Mouse (Mus musculus) forebrain, embryonic 16.5 days (tissue): Measurements from ENCODE around the gene Maml2. TPM values are rescaled to one million over a fixed set of nuclear protein-coding genes. Genes with fewer than 3 reads are reported as not detected.
"Not testable (repeated sequence)": the region's sequence is repeated elsewhere in the genome, so short reads cannot be mapped to it uniquely, and the experiment has no call there.

Source experiments
- ATAC-seq: fragments of 200-750 bp; cut with Nextera tagmentation; 2 replicates; pipeline ENCODE4 v1.8.0; 2017; ENCODE audit warnings: mild to moderate bottlenecking, moderate library complexity
- H3K27ac ChIP-seq: fragments of 300-500 bp; sonication (generic); 2 replicates; pipeline ENCODE4 v1.5.1; 2014; ENCODE audit warnings: low read length, control low read depth
- H3K27me3 ChIP-seq: fragments of 300-500 bp; sonication (generic); replicated peaks from 2 replicates; pipeline ENCODE4 v1.6.1; 2014; ENCODE audit warnings: low read length; ENCODE audit not compliant: control insufficient read depth, insufficient read depth
- H3K36me3 ChIP-seq: fragments of 300-500 bp; sonication (generic); 2 replicates; pipeline ENCODE4 v1.6.1; 2014; ENCODE audit not compliant: control insufficient read depth, insufficient read depth
- H3K4me1 ChIP-seq: fragments of 300-500 bp; sonication (generic); replicated peaks from 2 replicates; pipeline ENCODE4 v1.6.1; 2014; ENCODE audit warnings: low read length; ENCODE audit not compliant: control insufficient read depth, insufficient read depth
- H3K4me2 ChIP-seq: fragments of 300-500 bp; sonication (generic); 2 replicates; pipeline ENCODE4 v1.6.1; 2014; ENCODE audit warnings: mild to moderate bottlenecking, low read length, control low read depth
- H3K4me3 ChIP-seq: fragments of 300-500 bp; sonication (generic); replicated peaks from 2 replicates; pipeline ENCODE4 v1.5.1; 2014; ENCODE audit warnings: mild to moderate bottlenecking, low read length, control low read depth
- H3K9ac ChIP-seq: fragments of 300-500 bp; sonication (generic); replicated peaks from 2 replicates; pipeline ENCODE4 v1.6.1; 2014; ENCODE audit warnings: low read depth, low read length, control low read depth
- H3K9me3 ChIP-seq: fragments of 300-500 bp; sonication (generic); 2 replicates; pipeline ENCODE4 v1.6.1; 2016; ENCODE audit warnings: low read length; ENCODE audit not compliant: control insufficient read depth
- WGBS: fragments of 180-500 bp; shearing (Covaris S2); extraction: QIAGEN DNeasy Blood & Tissue Kit; methylation state at CpG from one replicate; pipeline ENCODE4 v1.1.7; 2014; 5-methylcytosine and 5-hydroxymethylcytosine counted together
- polyA plus RNA-seq: library from polyadenylated mRNA; unstranded; fragments of >200 nt; fragmentation: Nextera tagmentation; extraction: Ambion mirVana; gene quantifications from 2 replicates; pipeline ENCODE4 v1.2.1, GENCODE M21; 2015

Maml2 gene
- polyA plus RNA-seq, 1 experiment from 2014 or later = 9.0 TPM

DNA sequence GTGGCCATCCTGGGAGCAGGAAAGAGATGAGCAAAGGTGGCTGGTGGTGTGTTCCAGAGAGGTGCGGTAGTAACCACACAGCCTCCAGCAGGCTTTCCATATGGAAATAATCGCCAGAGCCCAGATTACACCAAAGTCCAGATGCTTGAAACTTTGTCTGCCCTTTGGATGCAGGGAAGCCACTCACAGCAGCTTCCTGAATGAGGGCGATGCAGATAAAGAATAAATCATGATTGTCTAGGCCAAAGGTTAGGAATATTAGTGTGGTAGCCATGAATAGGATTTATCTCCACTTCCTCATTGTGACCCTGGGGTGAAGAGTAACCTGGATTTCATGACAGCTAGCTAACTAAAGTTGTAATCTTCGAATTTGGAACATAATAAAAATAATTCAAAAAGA is 407.2 kb downstream of the Maml2 start:
- no peaks in the 10 kb centered on the region for H3K36me3 ChIP-seq
- no peak overlapping the region for H3K4me3 ChIP-seq
- H3K9me3 ChIP-seq = no peaks in the 10 kb centered on the region
- H3K9ac ChIP-seq = no peak overlapping the region
- H3K4me1 ChIP-seq = no peaks in the 10 kb centered on the region
- WGBS = 89% methylated on average over 4 of the region's 4 CpGs
- no peak overlapping the region for H3K27ac ChIP-seq
- ATAC-seq = no peak
- no peak overlapping the region for H3K4me2 ChIP-seq
- no peaks in the 10 kb centered on the region for H3K27me3 ChIP-seq

DNA sequence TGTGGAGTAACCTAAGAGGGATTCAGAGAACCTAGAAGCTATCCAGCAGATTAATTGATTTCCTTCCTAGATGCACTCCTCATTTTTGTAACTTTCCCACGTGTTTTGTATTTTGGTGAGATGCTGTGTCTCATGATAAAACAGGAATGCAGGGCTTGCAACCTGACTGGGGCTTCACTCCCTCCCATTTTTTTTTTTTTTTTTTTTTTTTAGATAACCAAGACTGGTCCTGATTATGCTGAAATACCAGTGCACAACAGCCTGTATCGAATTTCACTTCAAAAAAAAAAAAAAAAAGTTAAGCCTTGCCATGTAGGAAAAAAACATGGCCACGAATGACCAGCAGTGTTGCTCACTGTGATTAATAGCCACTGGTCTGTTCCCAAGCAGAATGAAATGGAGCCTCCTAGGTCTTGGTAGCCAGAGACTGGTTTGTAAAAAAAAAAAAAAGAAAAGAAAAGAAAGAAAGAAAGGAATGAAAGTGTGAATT is 409.4 kb downstream of the Maml2 start:
- H3K4me2 ChIP-seq = no peak overlapping the region
- H3K4me3 ChIP-seq = no peak overlapping the region
- H3K36me3 ChIP-seq = no peaks in the 10 kb centered on the region
- H3K9ac ChIP-seq = no peak overlapping the region
- H3K9me3 ChIP-seq = no peaks in the 10 kb centered on the region
- H3K4me1 ChIP-seq = no peaks in the 10 kb centered on the region
- no peak for ATAC-seq
- H3K27me3 ChIP-seq = no peaks in the 10 kb centered on the region
- 31% methylated on average over 3 of the region's 3 CpGs for WGBS
- no peak overlapping the region for H3K27ac ChIP-seq

DNA sequence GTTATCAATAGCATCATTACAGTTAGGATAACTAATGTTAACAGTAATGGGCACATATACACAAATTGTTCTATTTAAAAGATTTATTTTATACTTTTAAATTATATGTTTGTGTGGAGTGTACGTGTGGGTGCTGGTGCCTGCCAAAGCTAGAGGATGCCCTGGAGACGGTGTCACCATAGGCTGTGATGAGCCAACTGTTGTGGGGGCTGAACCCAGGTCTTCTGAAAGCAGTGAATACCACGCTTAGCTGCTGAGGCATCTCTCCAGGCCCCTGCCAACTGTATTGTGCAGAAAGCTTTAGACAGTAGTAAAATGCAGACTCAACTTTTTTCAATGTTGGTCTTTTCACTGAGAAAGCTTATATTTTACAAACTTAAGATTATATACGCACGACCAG is 411.7 kb downstream of the Maml2 start:
- ATAC-seq = no peak
- no peak overlapping the region for H3K27ac ChIP-seq
- WGBS = 77% methylated on average over 5 of the region's 5 CpGs
- no peaks in the 10 kb centered on the region for H3K9me3 ChIP-seq
- H3K9ac ChIP-seq = no peak overlapping the region
- no peak overlapping the region for H3K4me3 ChIP-seq
- no peaks in the 10 kb centered on the region for H3K27me3 ChIP-seq
- no peaks in the 10 kb centered on the region for H3K4me1 ChIP-seq
- H3K4me2 ChIP-seq = no peak overlapping the region
- H3K36me3 ChIP-seq = no peaks in the 10 kb centered on the region

DNA sequence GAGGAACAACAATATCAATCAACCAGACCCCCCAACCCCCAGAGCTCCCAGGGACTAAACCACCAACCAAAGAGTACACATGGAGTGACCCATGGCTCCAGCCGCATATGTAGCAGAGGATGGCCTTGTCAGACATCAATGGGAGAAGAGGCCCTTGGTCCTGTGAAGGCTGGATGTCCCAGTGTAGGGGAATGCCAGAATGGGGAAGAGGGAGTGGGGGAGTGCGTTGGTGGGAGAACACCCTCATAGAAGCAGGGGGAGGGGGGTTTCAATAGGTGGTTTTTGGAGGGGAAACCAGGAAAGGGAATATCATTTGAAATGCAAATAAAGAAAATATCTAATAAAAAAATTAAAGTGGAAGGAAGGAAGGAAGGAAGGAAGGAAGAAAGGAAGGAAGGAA is 418.1 kb downstream of the Maml2 start:
- not testable (repeated sequence) for H3K9me3 ChIP-seq, H3K4me1 ChIP-seq, H3K9ac ChIP-seq, H3K27ac ChIP-seq, H3K27me3 ChIP-seq, H3K4me2 ChIP-seq, ATAC-seq, H3K4me3 ChIP-seq, H3K36me3 ChIP-seq
- WGBS = 80% methylated on average over 2 of the region's 2 CpGs

DNA sequence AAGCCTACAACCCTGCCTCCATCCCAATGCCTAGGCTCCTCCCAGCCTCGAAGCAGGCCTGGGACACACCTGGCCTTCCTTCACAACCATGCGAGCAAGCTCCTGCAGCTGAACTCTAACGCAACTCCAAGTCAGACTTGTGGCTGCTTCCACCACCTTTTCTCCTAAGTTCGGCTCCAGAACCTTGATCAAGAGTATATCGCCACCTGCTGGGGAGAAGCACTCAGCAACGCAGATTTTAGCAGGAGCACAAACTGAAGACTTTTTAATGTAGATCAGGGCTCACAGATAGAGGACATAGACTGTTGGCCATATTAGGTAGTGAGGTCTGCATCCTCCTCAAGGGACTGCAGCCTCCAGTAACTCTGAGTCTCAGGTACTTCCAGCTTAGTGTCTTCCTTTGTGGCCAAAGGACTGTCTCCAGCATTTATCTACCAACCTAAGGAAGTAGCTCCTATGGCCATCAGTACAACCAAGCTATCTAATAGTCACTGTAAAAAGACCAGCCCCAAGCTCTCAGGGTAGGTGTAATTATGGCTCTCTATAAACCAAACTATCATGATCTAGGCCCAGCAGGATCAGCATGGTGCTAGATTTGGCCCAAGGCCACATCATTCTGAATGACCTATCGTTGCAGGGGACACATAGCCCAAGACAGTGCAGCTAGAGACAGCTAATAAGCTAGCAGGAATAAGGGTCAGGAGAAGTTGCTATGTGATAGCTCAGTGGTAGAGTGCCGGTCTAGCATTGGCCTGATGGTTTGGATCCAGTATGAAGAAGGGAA is 418.8 kb downstream of the Maml2 start:
- 26% methylated on average over 8 of the region's 8 CpGs for WGBS
- H3K27ac ChIP-seq = no peak overlapping the region

DNA sequence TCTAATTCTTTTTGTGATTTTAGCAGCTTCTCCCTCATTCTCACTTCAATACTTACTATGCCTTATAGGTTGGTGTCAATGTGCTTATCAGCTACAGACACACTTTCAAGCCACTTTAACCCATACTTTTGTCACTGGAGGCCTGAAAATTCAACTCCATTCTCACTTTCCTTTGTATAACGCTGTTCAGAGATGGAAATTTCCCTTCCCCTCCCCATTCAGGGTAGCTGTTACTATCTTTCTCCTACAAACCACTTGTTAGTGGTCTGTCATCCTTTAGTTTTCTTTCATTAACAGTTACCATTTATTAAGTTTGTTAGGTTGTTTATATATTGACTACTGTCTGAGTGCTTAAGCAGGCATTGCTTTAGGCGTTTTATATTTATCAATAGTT is 450.6 kb downstream of the Maml2 start, which contains the start of gene Mtmr2:
TSS of gene Mtmr2 (plus strand) at position 7 of the 394 bp plus-strand sequence.
- no peaks in the 10 kb centered on the region for H3K27me3 ChIP-seq
- H3K4me2 ChIP-seq = peak within 1 kb of the TSS; percentile 88
- H3K36me3 ChIP-seq = no peaks in the 10 kb centered on the region
- no peaks in the 10 kb centered on the region for H3K9me3 ChIP-seq
- H3K4me1 ChIP-seq = peaks cover 11% of the 10 kb centered on the region
- H3K9ac ChIP-seq = peak within 1 kb of the TSS; percentile 99
- peak within 1 kb of the TSS; percentile 87 for H3K27ac ChIP-seq
- 42% methylated on average over 2 of the region's 2 CpGs for WGBS
- no peak for ATAC-seq
- peak within 1 kb of the TSS; percentile 98 for H3K4me3 ChIP-seq

More for the DNA sequence above, 418.8 kb downstream of the Maml2 start:
- Histone ChIP-seq H3K9me3 (no peaks in the 10 kb centered on the region), H3K36me3 (no peaks in the 10 kb centered on the region), H3K4me1 (no peaks in the 10 kb centered on the region), H3K27me3 (no peaks in the 10 kb centered on the region), H3K4me2 (no peak overlapping the region), H3K9ac (no peak overlapping the region), H3K4me3 (no peak overlapping the region)
- peak; percentile 81 for ATAC-seq

DNA sequence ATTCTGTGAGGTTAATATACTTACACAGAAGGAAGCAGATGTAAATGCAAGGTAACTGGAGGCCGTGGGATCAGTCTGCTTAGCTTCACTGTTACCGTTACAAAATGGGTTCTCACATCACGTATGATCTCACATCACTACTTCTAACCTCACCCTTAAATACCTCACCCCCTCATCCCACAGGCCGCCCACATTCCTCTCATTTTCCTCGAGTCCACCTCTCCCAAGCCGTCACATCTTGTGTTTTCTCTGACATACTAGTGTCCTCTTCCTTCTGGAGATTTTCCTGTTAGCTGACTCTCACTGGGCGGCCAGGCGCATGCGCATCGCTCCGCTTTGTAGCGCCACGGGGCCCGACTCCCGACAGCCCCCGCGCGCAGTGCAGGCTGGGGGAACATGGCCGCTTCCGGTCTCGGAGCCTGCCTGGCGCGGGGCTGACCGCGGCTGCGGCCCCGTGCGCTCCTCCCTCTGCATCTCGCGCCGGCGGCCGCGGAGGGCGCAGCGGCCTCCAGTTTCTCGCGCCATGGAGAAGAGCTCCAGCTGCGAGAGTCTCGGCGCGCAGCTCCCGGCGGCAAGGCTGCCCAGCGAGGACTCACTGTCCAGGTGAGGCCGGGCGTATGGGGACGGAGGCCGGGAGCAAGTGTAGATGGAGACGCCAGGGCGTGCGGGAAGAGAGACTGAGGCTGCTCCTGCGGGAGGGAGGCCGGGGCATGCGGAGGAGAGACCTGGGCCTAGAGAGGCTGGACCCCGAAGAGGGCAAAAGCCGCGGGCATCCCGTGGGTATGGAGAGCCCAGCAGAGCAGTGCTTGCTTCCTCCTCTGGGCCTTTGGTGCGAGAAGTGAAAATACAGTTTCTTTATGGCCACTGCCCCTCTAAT is 451.3 kb downstream of the Maml2 start:
- Histone ChIP-seq H3K4me1 (peaks cover 11% of the 10 kb centered on the region), H3K36me3 (no peaks in the 10 kb centered on the region), H3K9me3 (no peaks in the 10 kb centered on the region), H3K9ac (peak overlapping the region; percentile 99), H3K4me3 (peak overlapping the region; percentile 98), H3K27ac (peak overlapping the region; percentile 87), H3K4me2 (peak overlapping the region; percentile 88), H3K27me3 (no peaks in the 10 kb centered on the region)
- WGBS = under 1% methylated on average over 60 of the region's 60 CpGs
- ATAC-seq = peak; percentile 100

- Histone ChIP-seq H3K9me3 (no peaks in the 10 kb centered on the region), H3K4me2 (peak overlapping the region; percentile 88), H3K4me3 (peak overlapping the region; percentile 98), H3K27ac (peak overlapping the region; percentile 87), H3K4me1 (peaks cover 11% of the 10 kb centered on the region), H3K9ac (peak overlapping the region; percentile 99), H3K36me3 (no peaks in the 10 kb centered on the region), H3K27me3 (no peaks in the 10 kb centered on the region)
- no peak for ATAC-seq
- WGBS = 2% methylated on average over 7 of the region's 7 CpGs
Measured at GRCm38 (mm10) chr9:13749675-13749998, 451.9 kb downstream of the Maml2 start.

GRCm38 (mm10) chr9:13752543-13752942 is 454.8 kb downstream of the Maml2 start:
- ATAC-seq = no peak
- Histone ChIP-seq H3K4me2 (no peak overlapping the region), H3K4me3 (no peak overlapping the region), H3K9me3 (no peaks in the 10 kb centered on the region), H3K27me3 (no peaks in the 10 kb centered on the region), H3K4me1 (peaks cover 11% of the 10 kb centered on the region), H3K9ac (no peak overlapping the region), H3K36me3 (no peaks in the 10 kb centered on the region), H3K27ac (no peak overlapping the region)
- WGBS = 79% methylated on average over 4 of the region's 4 CpGs
